Mouse (Mus musculus): Measurements from ENCODE around the gene Mgmt.

- TF ChIP-seq POLR2A (IDR thresholded peaks at IDR 0.05; ENCODE audit: borderline replicate concordance, low read depth, low read length) (no peak), CTCF (IDR thresholded peaks at IDR 0.05; ENCODE audit: low read depth, low read length) (no peak)
Measured at GRCm38 (mm10) chr7:137082171-137082570, 187.8 kb downstream of the Mgmt start.

Measured in bone marrow macrophage, adult 2 months (primary cell).